Mouse (Mus musculus): ENCODE measurements around the gene D5Ertd579e. TPM values are rescaled to one million over a fixed set of nuclear protein-coding genes. Genes with fewer than 3 reads are reported as not detected.

The D5Ertd579e gene
- 40.1 and 48.8 TPM in 2 replicates for polyA plus RNA-seq (2012; rRNA removed)

GRCm38 (mm10) chr5:36695461-36696231 lies at the start of gene D5Ertd579e:
Gene D5Ertd579e, minus strand, starts transcription at chr5:36696024.

GRCm38 (mm10) chr5:36593176-36593575 lies 102.6 kb downstream of the D5Ertd579e start, which contains the start of gene Tbc1d14:
Gene Tbc1d14, minus strand, starts transcription at chr5:36593276.

Other genes with a start within 250 kb of the D5Ertd579e start
- 22.6 and 23.4 TPM in 2 replicates for gene Grpel1, start 231.0 kb downstream of the D5Ertd579e start, polyA plus RNA-seq (2012; rRNA removed)
- 15.4 and 16.0 TPM in 2 replicates for gene Tada2b, start 211.7 kb downstream of the D5Ertd579e start, polyA plus RNA-seq (2012; rRNA removed)
- 2.7 and 2.9 TPM in 2 replicates for gene Ccdc96, start 211.4 kb downstream of the D5Ertd579e start, polyA plus RNA-seq (2012; rRNA removed)
- gene Tbc1d14, start 102.7 kb downstream of the D5Ertd579e start, polyA plus RNA-seq (2012; rRNA removed): 82.3 and 95.9 TPM in 2 replicates
- 23.8 and 24.9 TPM in 2 replicates for gene Bloc1s4, start 52.6 kb upstream of the D5Ertd579e start, polyA plus RNA-seq (2012; rRNA removed)
- gene Mrfap1, start 100.7 kb upstream of the D5Ertd579e start, polyA plus RNA-seq (2012; rRNA removed): 204 and 217 TPM in 2 replicates
- gene Man2b2, start 134.6 kb upstream of the D5Ertd579e start, polyA plus RNA-seq (2012; rRNA removed): 13.7 and 16.2 TPM in 2 replicates
- gene Ppp2r2c, start 172.5 kb upstream of the D5Ertd579e start, polyA plus RNA-seq (2012; rRNA removed): 40.1 and 40.7 TPM in 2 replicates

All from central nervous system, embryonic 14 days (tissue).